24 mouse cellular contexts compared by ENCODE assay signal in the genomic region with DNA sequence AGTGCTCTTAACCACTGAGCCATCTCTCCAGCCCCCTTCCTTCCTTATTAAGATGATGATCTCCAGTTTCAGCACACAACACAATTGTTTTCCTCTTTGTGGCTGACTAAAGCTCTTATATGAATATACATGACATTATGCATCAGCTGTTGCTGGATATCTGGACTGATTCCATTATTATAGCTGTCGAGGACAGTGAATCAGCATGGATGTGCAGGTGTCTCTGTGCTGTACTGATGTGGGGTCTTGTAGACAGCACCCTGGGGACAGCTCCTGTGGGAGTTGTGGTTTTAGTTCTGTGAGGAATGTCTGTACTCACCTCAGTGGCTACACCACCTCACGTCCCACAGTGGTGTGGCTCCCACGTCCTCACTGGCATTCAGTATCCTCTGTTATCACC. TPM values are rescaled to one million over a fixed set of nuclear protein-coding genes. Genes with fewer than 3 reads are reported as not detected.
"Had no signal": no experiment of that assay in that cellular context is flagged by ENCODE, and none has a peak within 500 bp of the region (broad histone marks: within the 10 kb centered on the region; RNA-seq: fewer than 3 reads in every experiment).

No protein-coding gene starts in this region.

- H3K36me3 ChIP-seq: neural tube, embryonic 13.5 days; neural tube, embryonic 15.5 days; stomach, embryonic 15.5 days had no signal

- H3K27me3 ChIP-seq: neural tube, embryonic 13.5 days; neural tube, embryonic 15.5 days; stomach, embryonic 15.5 days had no signal

- H3K4me3 ChIP-seq: neural tube, embryonic 13.5 days; neural tube, embryonic 15.5 days; stomach, embryonic 15.5 days had no signal

- H3K4me2 ChIP-seq: neural tube, embryonic 13.5 days; neural tube, embryonic 15.5 days; stomach, embryonic 15.5 days had no signal

- DNase-seq: retina, postnatal 1 day; right cerebral cortex, adult 18-20 months; right cerebral cortex, postnatal 14 days; right cerebral cortex, postnatal 25 days; right cerebral cortex, postnatal 4 days; spleen, adult 18-20 months; thymus, adult 18-20 months; thymus, adult 2 months; thymus, postnatal 14 days; thymus, postnatal 25 days; thymus, postnatal 36 days; thymus, postnatal 4 days had no signal

RNA-seq across cellular contexts. Expression of a gene that starts 18.5 kb away (rescaled TPM):
- total RNA-seq: neutrophil, adult 5-6 weeks had no signal
- polyA plus RNA-seq: neural tube, embryonic 14.5 days; neural tube, embryonic 15.5 days; small intestine, adult 2 months; spleen, adult 2 months; stomach, embryonic 14.5 days; stomach, embryonic 16.5 days; stomach, postnatal 0 days had no signal

RNA-seq across cellular contexts. Expression of a gene that starts 22.4 kb away (rescaled TPM):
- total RNA-seq: neutrophil, adult 5-6 weeks had no signal
- polyA plus RNA-seq: stomach, embryonic 14.5 days; stomach, embryonic 16.5 days; stomach, postnatal 0 days had no signal

RNA-seq across cellular contexts. Expression of a gene that starts 47.0 kb away (rescaled TPM):
- total RNA-seq: neutrophil, adult 5-6 weeks had no signal
- polyA plus RNA-seq: neural tube, embryonic 13.5 days; small intestine, adult 2 months; spleen, adult 2 months; stomach, embryonic 14.5 days; stomach, embryonic 15.5 days; stomach, embryonic 16.5 days; stomach, postnatal 0 days; thymus, postnatal 0 days; urinary bladder, adult 2 months had no signal

RNA-seq across cellular contexts. Expression of a gene that starts 58.3 kb away (rescaled TPM):
- total RNA-seq: neutrophil, adult 5-6 weeks had no signal
- polyA plus RNA-seq: spleen, adult 2 months had no signal
